Mouse (Mus musculus) heart, embryonic 11.5 days (tissue): Measurements from ENCODE around the gene Nkd1. TPM values are rescaled to one million over a fixed set of nuclear protein-coding genes. Genes with fewer than 3 reads are reported as not detected.
A peak's percentile ranks its signal among the peaks of the same experiment; 100 is the strongest.

Experiments
- ATAC-seq: fragments of 200-750 bp; cut with Nextera tagmentation; replicated peaks from 2 replicates; pipeline ENCODE4 v1.8.0; 2017; ENCODE audit warnings: moderate library complexity; ENCODE audit not compliant: insufficient number of reproducible peaks, low FRiP score, low TSS enrichment
- H3K27ac ChIP-seq: fragments of 300-500 bp; sonication (generic); 2 replicates; pipeline ENCODE4 v1.5.1; 2014; ENCODE audit warnings: mild to moderate bottlenecking, low read depth, low read length
- H3K27me3 ChIP-seq: fragments of 300-500 bp; sonication (generic); 2 replicates; pipeline ENCODE4 v1.6.1; 2014; ENCODE audit warnings: mild to moderate bottlenecking, low read length, mixed read lengths; ENCODE audit not compliant: control insufficient read depth, insufficient read depth
- H3K36me3 ChIP-seq: fragments of 300-500 bp; sonication (generic); 2 replicates; pipeline ENCODE4 v1.6.1; 2014; ENCODE audit warnings: mild to moderate bottlenecking, low read length, moderate library complexity, mixed read lengths; ENCODE audit not compliant: control insufficient read depth, insufficient read depth
- H3K4me1 ChIP-seq: fragments of 300-500 bp; sonication (generic); 2 replicates; pipeline ENCODE4 v1.6.1; 2014; ENCODE audit warnings: low read length; ENCODE audit not compliant: control insufficient read depth, insufficient read depth
- H3K4me2 ChIP-seq: fragments of 300-500 bp; sonication (generic); 2 replicates; pipeline ENCODE4 v1.6.1; 2014; ENCODE audit warnings: mild to moderate bottlenecking, moderate library complexity
- H3K4me3 ChIP-seq: fragments of 300-500 bp; sonication (generic); 2 replicates; pipeline ENCODE4 v1.5.1; 2014; ENCODE audit warnings: low read depth, low read length
- H3K9ac ChIP-seq: fragments of 300-500 bp; sonication (generic); 2 replicates; pipeline ENCODE4 v1.6.1; 2014; ENCODE audit warnings: mild to moderate bottlenecking, low read depth, low read length, moderate library complexity
- H3K9me3 ChIP-seq: fragments of 300-500 bp; sonication (generic); replicated peaks from 2 replicates; pipeline ENCODE4 v1.6.1; 2016; ENCODE audit warnings: low read length; ENCODE audit not compliant: control insufficient read depth
- WGBS: fragments of 180-500 bp; shearing (Covaris S2); extraction: QIAGEN DNeasy Blood & Tissue Kit; methylation state at CpG from one replicate; pipeline ENCODE4 v1.1.7; 2014; ENCODE audit not compliant: insufficient replicate concordance; 5-methylcytosine and 5-hydroxymethylcytosine counted together
- polyA plus RNA-seq: library from polyadenylated mRNA; unstranded; fragments of >200 nt; fragmentation: Nextera tagmentation; extraction: Ambion mirVana; gene quantifications from 2 replicates; pipeline ENCODE4 v1.2.1, GENCODE M21; 2014

Gene Nkd1
- polyA plus RNA-seq, 1 experiment from 2014 or later, result 17.3 TPM

- Histone ChIP-seq H3K9ac (no peak overlapping the region), H3K4me2 (no peak overlapping the region), H3K36me3 (no peaks in the 10 kb centered on the region), H3K27me3 (no peaks in the 10 kb centered on the region), H3K4me1 (peaks cover 13% of the 10 kb centered on the region), H3K4me3 (no peak overlapping the region), H3K9me3 (peaks cover 3% of the 10 kb centered on the region; the same call in 1 of the 2 replicates), H3K27ac (no peak overlapping the region)
- 70% methylated on average over 4 of the region's 4 CpGs for WGBS
- ATAC-seq, result no peak
Measured at GRCm38 (mm10) chr8:88544677-88545076, 23.5 kb downstream of the Nkd1 start.

- no peak overlapping the region for H3K4me2 ChIP-seq
- no peak for ATAC-seq
- H3K27ac ChIP-seq, result no peak overlapping the region
Measured at GRCm38 (mm10) chr8:88545441-88545840, 24.3 kb downstream of the Nkd1 start.

GRCm38 (mm10) chr8:88546032-88546732 lies 25.0 kb downstream of the Nkd1 start:
- Histone ChIP-seq H3K4me2 (no peak overlapping the region), H3K9ac (no peak overlapping the region), H3K27ac (0 out of 2 replicates have a peak overlapping the region, but pooled peaks have one; percentile 41), H3K9me3 (peaks cover 3% of the 10 kb centered on the region; the same call in 1 of the 2 replicates), H3K27me3 (no peaks in the 10 kb centered on the region), H3K4me3 (no peak overlapping the region), H3K4me1 (peaks cover 13% of the 10 kb centered on the region), H3K36me3 (no peaks in the 10 kb centered on the region)
- ATAC-seq, result no peak
- 80% methylated on average over 18 of the region's 18 CpGs for WGBS

More at GRCm38 (mm10) chr8:88545441-88545840, 24.3 kb downstream of the Nkd1 start:
- no peak overlapping the region for H3K4me3 ChIP-seq
- no peaks in the 10 kb centered on the region for H3K36me3 ChIP-seq
- H3K27me3 ChIP-seq, result no peaks in the 10 kb centered on the region
- no peak overlapping the region for H3K9ac ChIP-seq
- 93% methylated on average over 7 of the region's 7 CpGs for WGBS
- H3K9me3 ChIP-seq, result peaks cover 3% of the 10 kb centered on the region; the same call in 1 of the 2 replicates
- peaks cover 13% of the 10 kb centered on the region for H3K4me1 ChIP-seq

GRCm38 (mm10) chr8:88555669-88556068 lies 34.5 kb downstream of the Nkd1 start:
- no peaks in the 10 kb centered on the region for H3K9me3 ChIP-seq
- no peak overlapping the region for H3K4me3 ChIP-seq
- no peaks in the 10 kb centered on the region for H3K36me3 ChIP-seq
- H3K27ac ChIP-seq, result peak overlapping the region; percentile 13; the same call in 1 of the 2 replicates
- no peaks in the 10 kb centered on the region for H3K27me3 ChIP-seq
- H3K9ac ChIP-seq, result no peak overlapping the region
- WGBS, result 51% methylated on average over 4 of the region's 4 CpGs
- H3K4me1 ChIP-seq, result peaks cover 7% of the 10 kb centered on the region; the same call in 1 of the 2 replicates
- H3K4me2 ChIP-seq, result no peak overlapping the region
- no peak for ATAC-seq

GRCm38 (mm10) chr8:88559985-88560473 lies 38.9 kb downstream of the Nkd1 start:
- Histone ChIP-seq H3K4me1 (peaks cover 29% of the 10 kb centered on the region), H3K36me3 (0 out of 2 replicates have a peak, but pooled peaks cover 3% of the 10 kb centered on the region), H3K27me3 (no peaks in the 10 kb centered on the region), H3K9me3 (no peaks in the 10 kb centered on the region), H3K9ac (no peak overlapping the region), H3K27ac (no peak overlapping the region), H3K4me3 (no peak overlapping the region), H3K4me2 (no peak overlapping the region)
- ATAC-seq, result no peak
- WGBS, result 76% methylated on average over 6 of the region's 6 CpGs

- H3K27ac ChIP-seq, result no peak overlapping the region
- H3K4me1 ChIP-seq, result peaks cover 36% of the 10 kb centered on the region
- no peaks in the 10 kb centered on the region for H3K27me3 ChIP-seq
- H3K9me3 ChIP-seq, result no peaks in the 10 kb centered on the region
- no peak overlapping the region for H3K9ac ChIP-seq
- 75% methylated on average over 3 of the region's 3 CpGs for WGBS
- H3K36me3 ChIP-seq, result 0 out of 2 replicates have a peak, but pooled peaks cover 3% of the 10 kb centered on the region
- no peak overlapping the region for H3K4me3 ChIP-seq
- no peak overlapping the region for H3K4me2 ChIP-seq
- ATAC-seq, result no peak
Measured at GRCm38 (mm10) chr8:88561402-88561801, 40.2 kb downstream of the Nkd1 start.

GRCm38 (mm10) chr8:88564256-88564903 lies 43.2 kb downstream of the Nkd1 start:
- H3K27ac ChIP-seq, result peak overlapping the region; percentile 70
- 0 out of 2 replicates have a peak, but pooled peaks cover 3% of the 10 kb centered on the region for H3K36me3 ChIP-seq
- peak overlapping the region; percentile 29 for H3K4me2 ChIP-seq
- no peaks in the 10 kb centered on the region for H3K27me3 ChIP-seq
- H3K9me3 ChIP-seq, result no peaks in the 10 kb centered on the region
- H3K4me3 ChIP-seq, result no peak overlapping the region
- peaks cover 62% of the 10 kb centered on the region for H3K4me1 ChIP-seq
- peak; percentile 41; the same call in 1 of the 2 replicates for ATAC-seq
- H3K9ac ChIP-seq, result peak overlapping the region; percentile 28; the same call in 1 of the 2 replicates
- 8% methylated on average over 11 of the region's 11 CpGs for WGBS

GRCm38 (mm10) chr8:88566119-88566518 lies 45.0 kb downstream of the Nkd1 start:
- Histone ChIP-seq H3K27me3 (no peaks in the 10 kb centered on the region), H3K9me3 (no peaks in the 10 kb centered on the region), H3K27ac (0 out of 2 replicates have a peak overlapping the region, but pooled peaks have one; percentile 10), H3K36me3 (0 out of 2 replicates have a peak, but pooled peaks cover 3% of the 10 kb centered on the region), H3K4me2 (no peak overlapping the region), H3K4me1 (peaks cover 79% of the 10 kb centered on the region), H3K4me3 (no peak overlapping the region), H3K9ac (no peak overlapping the region)
- no peak for ATAC-seq
- 73% methylated on average over 4 of the region's 4 CpGs for WGBS
